Mouse (Mus musculus): Measurements from ENCODE around the gene Gm20671. TPM values are rescaled to one million over a fixed set of nuclear protein-coding genes. Genes with fewer than 3 reads are reported as not detected.
"Not testable (repeated sequence)": the region's sequence is repeated elsewhere in the genome, so short reads cannot be mapped to it uniquely, and the experiment has no call there.

Gene Gm20671
- polyA plus RNA-seq (2016; fragmentation: Nextera tagmentation; extraction: Ambion mirVana): not detected in 2 replicates

DNA sequence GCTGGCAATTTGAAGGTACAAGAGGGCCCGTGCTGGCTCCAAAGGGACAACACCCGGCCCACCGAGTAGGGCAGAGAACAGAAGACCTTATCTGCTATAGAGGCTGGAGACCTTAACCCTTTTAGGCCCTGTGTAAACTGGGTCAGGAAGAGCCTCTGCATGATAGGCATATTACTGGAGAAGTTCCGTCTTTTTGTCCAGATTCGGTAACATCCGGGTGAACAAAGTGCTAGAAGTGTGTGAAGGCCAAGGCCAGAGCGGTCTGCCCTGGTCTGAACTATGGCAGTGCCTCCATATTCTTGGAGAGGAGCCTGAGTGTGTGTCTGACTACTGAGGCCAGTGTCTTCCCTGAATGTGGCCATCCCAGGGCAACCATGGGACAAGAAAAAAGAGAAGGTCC, at the start of gene Gm20671:
Gene Gm20671, minus strand, starts transcription at position 101 of the 400 bp plus-strand sequence.
- no peak for ATAC-seq (ENCODE audit: low FRiP score)
- H3K36me3 ChIP-seq (replicated peaks): peaks cover 71% of the 10 kb centered on the region
- WGBS: 95% methylated on average over 7 of the region's 7 CpGs

DNA sequence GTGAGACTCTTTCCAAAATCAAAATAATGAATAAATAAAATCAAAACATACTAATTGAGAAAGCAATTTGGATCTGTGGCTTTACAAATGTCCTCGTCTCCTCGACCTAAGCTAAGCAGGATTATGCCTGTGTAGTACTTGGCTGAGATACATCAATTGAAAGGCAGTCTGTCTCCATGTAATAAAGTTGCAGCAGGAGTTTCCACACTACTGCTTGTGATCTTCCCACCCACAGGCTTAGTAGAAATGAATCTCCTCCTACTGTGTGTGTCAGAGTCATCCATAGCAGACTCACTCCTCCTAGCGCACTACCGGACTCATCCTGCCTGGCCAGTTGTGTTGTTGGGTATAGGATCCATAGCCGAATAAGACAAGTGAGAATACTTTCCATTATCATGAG, 45.4 kb upstream of the Gm20671 start:
- H3K36me3 ChIP-seq (replicated peaks): peaks cover 56% of the 10 kb centered on the region
- no peaks in the 10 kb centered on the region for H3K4me1 ChIP-seq
- 93% methylated on average over 5 of the region's 5 CpGs for WGBS
- no peak overlapping the region for H3K9ac ChIP-seq
- H3K27ac ChIP-seq: no peak overlapping the region
- H3K4me2 ChIP-seq: no peak overlapping the region
- no peak for ATAC-seq (ENCODE audit: low FRiP score)
- H3K27me3 ChIP-seq: no peaks in the 10 kb centered on the region
- no peaks in the 10 kb centered on the region for H3K9me3 ChIP-seq
- H3K4me3 ChIP-seq (replicated peaks): no peak overlapping the region

More for the DNA sequence above, at the start of gene Gm20671:
- no peak within 1 kb of the TSS for H3K27ac ChIP-seq
- H3K9me3 ChIP-seq: no peaks in the 10 kb centered on the region
- no peaks in the 10 kb centered on the region for H3K27me3 ChIP-seq
- H3K4me1 ChIP-seq: no peaks in the 10 kb centered on the region
- no peak within 1 kb of the TSS for H3K4me3 ChIP-seq (replicated peaks)
- no peak within 1 kb of the TSS for H3K9ac ChIP-seq
- H3K4me2 ChIP-seq: no peak within 1 kb of the TSS

DNA sequence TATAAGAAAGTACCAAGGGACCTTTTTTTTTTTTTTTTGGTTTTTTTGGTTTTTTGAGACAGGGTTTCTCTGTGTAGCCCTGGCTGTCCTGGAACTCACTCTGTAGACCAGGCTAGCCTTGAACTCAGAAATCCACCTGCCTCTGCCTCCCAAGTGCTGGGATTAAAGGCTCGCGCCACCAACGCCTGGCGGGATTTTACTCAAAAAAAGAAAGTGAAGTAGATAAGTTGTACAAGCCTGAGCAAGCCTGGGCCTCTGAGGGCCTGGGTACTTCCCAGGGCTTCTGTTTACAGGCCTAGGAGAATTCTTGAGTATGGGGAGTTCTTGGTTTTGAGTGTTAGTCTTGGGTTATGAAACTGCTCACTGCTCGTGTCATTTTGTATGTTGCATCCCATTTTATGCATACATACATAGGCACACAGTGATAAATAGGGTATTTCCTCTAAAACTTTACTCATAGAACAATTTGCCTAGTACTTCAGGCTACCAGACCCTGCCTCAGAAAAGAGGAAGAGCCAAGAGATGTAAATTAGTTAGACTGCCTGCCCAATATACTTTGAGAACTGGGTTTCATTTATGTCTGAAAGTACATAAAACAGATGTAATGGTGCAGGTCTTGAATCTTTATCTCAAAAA, 42.6 kb upstream of the Gm20671 start:
- Histone ChIP-seq H3K36me3 (replicated peaks) (peaks cover 48% of the 10 kb centered on the region), H3K27me3 (no peaks in the 10 kb centered on the region), H3K27ac (no peak overlapping the region), H3K4me3 (replicated peaks) (no peak overlapping the region), H3K9me3 (no peaks in the 10 kb centered on the region), H3K4me2 (no peak overlapping the region), H3K4me1 (peaks cover 4% of the 10 kb centered on the region), H3K9ac (no peak overlapping the region)
- WGBS: 96% methylated on average over 5 of the region's 5 CpGs
- no peak for ATAC-seq (ENCODE audit: low FRiP score)

DNA sequence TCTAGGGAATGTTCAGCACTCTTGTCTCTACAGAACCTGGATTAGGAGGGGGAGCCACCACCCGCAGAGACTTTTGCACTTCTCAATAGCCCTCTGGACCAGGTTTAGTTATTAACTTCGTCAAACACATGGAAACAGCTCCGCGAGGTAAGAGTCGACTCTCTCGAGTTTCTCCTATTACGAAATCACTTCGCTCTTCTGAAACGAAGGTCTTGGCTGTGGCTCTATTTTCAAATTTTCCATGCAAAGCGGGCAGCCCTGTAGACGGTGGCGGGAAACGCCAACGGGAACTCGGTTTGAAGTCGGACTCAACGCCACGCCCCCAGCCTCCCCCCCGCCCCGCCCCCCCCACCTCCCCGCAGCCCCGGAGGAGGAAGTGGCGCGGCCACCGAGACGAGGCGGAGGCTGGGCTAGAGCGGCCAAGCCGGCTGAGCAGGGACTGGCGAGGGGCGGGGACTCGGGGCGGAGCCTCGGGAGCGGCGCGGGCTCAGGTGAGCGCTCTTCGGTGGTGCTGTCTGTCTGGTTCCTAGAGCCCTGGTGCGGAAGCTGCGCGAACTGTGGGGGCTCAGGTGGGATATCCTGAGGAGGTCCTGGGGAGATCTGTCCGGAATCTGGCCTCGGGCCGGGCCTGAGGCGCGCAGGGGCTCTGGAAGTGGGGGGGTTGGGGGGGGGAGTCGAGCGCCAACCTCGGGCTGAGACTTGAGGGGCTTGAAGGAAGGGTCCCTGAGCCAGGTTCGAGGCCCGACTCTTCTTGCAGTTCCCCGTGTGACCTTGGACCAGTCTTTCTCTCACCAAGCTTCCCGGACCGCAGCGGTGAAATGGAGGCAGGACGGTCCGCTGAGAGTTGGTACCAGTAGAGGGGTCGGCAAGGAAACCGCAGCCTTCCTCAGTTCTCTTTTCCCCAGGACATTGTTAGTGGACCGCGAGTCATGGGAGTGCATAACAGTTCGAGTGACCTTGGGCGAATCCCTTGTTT, 36.6 kb upstream of the Gm20671 start, which contains the start of gene Depdc5:
Gene Depdc5, plus strand, starts transcription at position 449 of the 976 bp plus-strand sequence.
- Histone ChIP-seq H3K9me3 (no peaks in the 10 kb centered on the region), H3K9ac (peak within 1 kb of the TSS; percentile 81), H3K36me3 (replicated peaks) (peaks cover 17% of the 10 kb centered on the region), H3K4me3 (replicated peaks) (peak within 1 kb of the TSS; percentile 74), H3K27me3 (no peaks in the 10 kb centered on the region), H3K4me1 (peaks cover 10% of the 10 kb centered on the region), H3K27ac (peak within 1 kb of the TSS; percentile 62), H3K4me2 (peak within 1 kb of the TSS; percentile 78)
- WGBS: under 1% methylated on average over 60 of the region's 64 CpGs
- peak; percentile 99 for ATAC-seq (ENCODE audit: low FRiP score)

DNA sequence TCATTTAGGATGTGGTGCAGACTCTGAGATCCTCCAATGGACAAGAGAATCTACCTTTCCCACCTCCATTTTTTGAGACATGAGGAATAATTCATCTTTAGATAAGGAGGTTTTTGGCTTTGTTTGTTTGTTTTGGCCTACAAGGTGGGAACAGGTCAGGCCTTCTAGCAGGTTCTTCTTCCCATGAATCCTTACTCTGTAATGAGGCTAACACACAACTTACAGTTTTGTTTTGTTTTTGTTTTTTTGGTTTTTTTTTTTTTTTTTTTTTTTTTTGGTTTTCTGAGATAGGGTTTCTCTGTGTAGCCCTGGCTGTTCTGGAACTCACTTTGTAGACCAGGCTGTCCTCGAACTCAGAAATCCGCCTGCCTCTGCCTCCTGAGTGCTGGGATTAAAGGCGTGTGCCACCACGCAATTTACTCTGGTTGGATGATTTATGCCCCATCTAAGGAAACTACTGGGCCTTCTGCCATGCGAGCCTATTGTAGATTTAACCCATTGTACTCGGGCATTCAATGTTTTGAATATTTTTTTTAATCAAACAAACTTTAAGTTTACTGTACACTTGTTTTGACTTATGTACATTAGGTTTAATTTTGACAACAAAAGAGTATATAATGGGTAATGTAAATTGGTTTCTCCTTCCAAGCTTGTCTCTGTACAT, 35.7 kb upstream of the Gm20671 start:
- 82% methylated on average over 6 of the region's 6 CpGs for WGBS

DNA sequence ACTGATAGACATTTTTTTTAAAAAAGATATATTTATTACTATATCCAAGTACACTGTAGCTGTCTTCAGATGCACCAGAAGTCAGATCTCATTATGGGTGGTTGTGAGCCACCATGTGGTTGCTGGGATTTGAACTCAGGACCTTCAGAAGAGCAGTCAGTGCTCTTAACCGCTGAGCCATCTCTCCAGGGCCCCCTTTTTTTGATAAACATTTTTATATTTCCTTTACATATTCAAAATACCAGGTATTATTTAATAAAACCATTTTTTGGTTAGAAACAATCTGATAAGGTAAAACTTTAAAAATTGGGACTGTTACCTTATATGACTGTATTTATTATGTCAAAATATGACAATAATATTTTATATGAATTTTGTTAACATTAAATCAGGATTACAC, 34.2 kb upstream of the Gm20671 start:
- Histone ChIP-seq H3K4me3 (replicated peaks) (no peak overlapping the region), H3K9ac (no peak overlapping the region), H3K9me3 (no peaks in the 10 kb centered on the region), H3K36me3 (replicated peaks) (no peaks in the 10 kb centered on the region), H3K27me3 (no peaks in the 10 kb centered on the region), H3K27ac (no peak overlapping the region), H3K4me2 (no peak overlapping the region), H3K4me1 (peaks cover 15% of the 10 kb centered on the region)
- no peak for ATAC-seq (ENCODE audit: low FRiP score)
- WGBS: 82% methylated on average over 1 of the region's 1 CpGs

More for the DNA sequence above, 35.7 kb upstream of the Gm20671 start:
- Histone ChIP-seq H3K4me1 (peaks cover 10% of the 10 kb centered on the region), H3K4me2 (peak overlapping the region; percentile 78; the same call in 1 of the 2 replicates), H3K9me3 (no peaks in the 10 kb centered on the region), H3K36me3 (replicated peaks) (peaks cover 8% of the 10 kb centered on the region), H3K27me3 (no peaks in the 10 kb centered on the region), H3K27ac (no peak overlapping the region), H3K9ac (no peak overlapping the region), H3K4me3 (replicated peaks) (no peak overlapping the region)
- ATAC-seq (ENCODE audit: low FRiP score): no peak

DNA sequence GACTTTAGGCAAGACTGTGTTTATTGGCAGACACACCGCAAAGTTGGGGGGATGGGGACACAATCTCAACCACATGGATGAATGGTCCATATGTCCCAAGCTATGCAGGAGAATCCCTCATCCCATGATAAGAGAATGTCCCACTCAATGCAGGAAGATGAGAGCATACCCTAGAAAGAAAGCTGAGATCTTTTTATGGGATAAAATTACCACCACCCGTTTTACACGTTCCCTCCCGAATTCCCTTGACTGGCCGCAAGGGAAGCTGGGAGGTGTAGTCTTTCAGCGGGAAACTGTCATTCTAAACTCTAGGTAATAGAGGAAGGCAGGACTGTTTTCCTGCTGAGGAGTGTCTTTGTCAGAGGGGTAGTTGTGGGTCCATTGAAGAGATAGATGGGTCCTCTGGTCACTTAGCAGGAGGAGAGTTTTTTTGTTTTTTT, 30.9 kb upstream of the Gm20671 start:
- Histone ChIP-seq H3K36me3 (replicated peaks) (no peaks in the 10 kb centered on the region), H3K9ac (peak overlapping the region; percentile 44), H3K27ac (no peak overlapping the region), H3K27me3 (no peaks in the 10 kb centered on the region), H3K4me3 (replicated peaks) (peak overlapping the region; percentile 45), H3K4me2 (peak overlapping the region; percentile 64), H3K4me1 (peaks cover 10% of the 10 kb centered on the region), H3K9me3 (no peaks in the 10 kb centered on the region)
- ATAC-seq (ENCODE audit: low FRiP score): no peak; the same call in 1 of the 2 replicates
- WGBS: 4% methylated on average over 6 of the region's 6 CpGs

DNA sequence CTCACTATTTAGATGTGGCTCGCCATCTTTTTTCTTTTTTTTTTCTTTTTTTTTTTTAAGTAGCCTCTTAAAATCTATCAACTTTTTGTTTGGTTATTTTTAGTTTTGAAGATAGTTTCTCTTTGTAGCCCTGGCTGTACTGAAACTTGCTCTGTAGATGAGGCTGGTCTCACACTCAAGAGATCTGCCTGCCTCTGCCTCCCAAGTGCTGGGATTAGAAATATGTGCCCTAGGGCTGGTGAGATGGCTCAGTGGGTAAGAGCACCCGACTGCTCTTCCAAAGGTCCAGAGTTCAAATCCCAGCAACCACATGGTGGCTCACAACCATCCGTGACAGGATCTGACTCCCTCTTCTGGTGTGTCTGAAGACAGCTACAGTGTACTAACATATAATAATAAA, 28.4 kb upstream of the Gm20671 start:
- not testable (repeated sequence) for H3K27me3 ChIP-seq; H3K9me3 ChIP-seq; H3K4me2 ChIP-seq; ATAC-seq (ENCODE audit: low FRiP score); H3K9ac ChIP-seq; H3K4me3 ChIP-seq (replicated peaks); H3K27ac ChIP-seq; H3K36me3 ChIP-seq (replicated peaks)
- WGBS: 97% methylated on average over 3 of the region's 3 CpGs
- peaks cover 29% of the 10 kb centered on the region for H3K4me1 ChIP-seq

DNA sequence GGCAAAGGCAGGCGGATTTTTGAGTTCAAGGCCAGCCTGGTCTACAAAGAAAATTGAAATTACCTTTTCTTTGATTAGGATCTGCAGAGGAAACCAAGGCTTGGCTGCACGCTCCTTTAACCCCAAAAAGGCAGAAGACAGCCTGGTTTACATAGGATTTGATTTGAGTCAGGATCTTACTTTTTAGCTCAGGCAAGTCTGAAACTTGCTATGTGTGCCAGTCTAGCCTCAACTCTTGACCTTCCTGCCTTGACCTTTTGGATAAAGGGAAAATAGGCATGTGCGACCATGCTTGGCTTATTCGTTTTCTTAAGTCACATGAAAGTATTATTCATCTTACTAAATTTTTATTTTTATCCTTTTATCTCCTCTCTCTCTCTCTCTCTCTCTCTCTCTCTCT, 27.9 kb upstream of the Gm20671 start:
- Histone ChIP-seq H3K4me2 (no peak overlapping the region), H3K27ac (no peak overlapping the region), H3K36me3 (replicated peaks) (0 out of 2 replicates have a peak, but pooled peaks cover 7% of the 10 kb centered on the region), H3K27me3 (no peaks in the 10 kb centered on the region), H3K9me3 (no peaks in the 10 kb centered on the region), H3K9ac (0 out of 2 replicates have a peak overlapping the region, but pooled peaks have one; percentile 22), H3K4me3 (replicated peaks) (no peak overlapping the region), H3K4me1 (peaks cover 29% of the 10 kb centered on the region)
- no peak for ATAC-seq (ENCODE audit: low FRiP score)
- WGBS: 80% methylated on average over 4 of the region's 4 CpGs

DNA sequence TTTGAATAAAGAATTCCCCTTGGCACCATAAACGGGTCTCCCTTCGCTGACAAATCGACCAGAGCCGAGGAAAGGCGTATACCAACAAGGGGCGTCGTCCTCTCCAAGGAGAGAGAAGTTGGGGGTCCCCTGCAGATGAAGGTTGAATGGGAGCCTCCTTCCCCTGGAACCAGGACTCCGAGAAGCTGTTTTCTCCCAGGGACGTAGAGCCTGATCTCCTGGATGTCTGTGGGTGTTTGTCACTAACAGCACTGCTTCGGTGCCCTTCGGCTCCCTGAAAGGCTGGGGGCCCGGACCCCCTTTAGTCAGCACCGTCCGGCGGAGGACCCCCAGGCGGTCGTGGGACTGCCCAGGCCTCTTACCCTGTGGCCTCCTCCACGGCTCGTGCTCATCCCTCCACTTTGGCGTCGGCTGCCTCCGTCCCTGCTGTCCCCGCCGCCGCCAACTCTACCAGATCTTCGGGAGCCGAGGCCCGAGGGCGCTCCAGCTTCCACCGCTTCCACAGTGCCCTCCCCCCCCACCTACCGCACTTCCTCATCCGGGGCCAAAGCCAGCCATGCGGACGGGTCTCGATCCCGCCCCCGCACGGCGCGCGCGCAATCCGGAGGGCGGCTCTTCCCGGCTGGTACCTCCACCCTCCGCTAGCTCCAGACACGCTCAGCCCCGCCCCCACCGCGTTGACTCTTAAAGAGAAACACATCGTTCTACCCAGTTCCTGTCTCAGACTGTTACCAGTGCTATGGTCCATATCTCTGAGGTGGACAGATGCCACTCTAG, 27.0 kb upstream of the Gm20671 start, which contains the start of gene Prr14l:
Gene Prr14l, minus strand, starts transcription at position 526 of the 777 bp plus-strand sequence.
- Histone ChIP-seq H3K36me3 (replicated peaks) (0 out of 2 replicates have a peak, but pooled peaks cover 12% of the 10 kb centered on the region), H3K4me1 (peaks cover 29% of the 10 kb centered on the region), H3K27me3 (no peaks in the 10 kb centered on the region), H3K4me3 (replicated peaks) (peak within 1 kb of the TSS; percentile 79), H3K9me3 (no peaks in the 10 kb centered on the region), H3K4me2 (peak within 1 kb of the TSS; percentile 73), H3K9ac (peak within 1 kb of the TSS; percentile 88), H3K27ac (peak within 1 kb of the TSS; percentile 85)
- WGBS: under 1% methylated on average over 51 of the region's 51 CpGs
- ATAC-seq (ENCODE audit: low FRiP score): peak; percentile 97

DNA sequence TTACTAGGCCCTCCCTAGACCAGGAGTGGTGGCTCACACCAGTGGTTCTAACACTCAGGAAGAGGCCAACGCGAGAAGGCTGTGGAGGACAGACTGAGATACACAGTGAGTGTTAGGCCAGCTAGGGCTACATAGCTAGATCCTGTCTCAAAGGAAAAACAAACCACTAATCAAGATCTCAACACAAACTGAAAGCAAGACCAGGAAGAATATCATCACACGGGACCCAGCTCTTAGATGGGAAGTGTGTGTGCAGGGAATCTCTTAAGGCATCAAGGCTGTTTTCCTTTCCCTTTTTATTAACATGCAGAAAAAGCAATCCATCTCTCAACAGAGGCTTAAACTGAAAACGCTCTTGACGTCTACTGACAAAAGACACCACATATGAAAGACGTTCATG, 25.1 kb upstream of the Gm20671 start:
- Histone ChIP-seq H3K9ac (peak overlapping the region; percentile 47), H3K27ac (no peak overlapping the region), H3K4me2 (peak overlapping the region; percentile 73), H3K4me3 (replicated peaks) (0 out of 2 replicates have a peak overlapping the region, but pooled peaks have one; percentile 5), H3K9me3 (no peaks in the 10 kb centered on the region), H3K36me3 (replicated peaks) (peaks cover 14% of the 10 kb centered on the region; the same call in 1 of the 2 replicates), H3K27me3 (no peaks in the 10 kb centered on the region), H3K4me1 (peaks cover 25% of the 10 kb centered on the region)
- ATAC-seq (ENCODE audit: low FRiP score): no peak
- 70% methylated on average over 6 of the region's 6 CpGs for WGBS
